12 mouse cellular contexts compared by ENCODE assay signal in genomic region chr8:90076381-90076780, GRCm38 (mm10).
DNase-seq lines count a peak whose midpoint lies in the region; ATAC-seq lines count a peak whose summit lies in the region.
"Had no signal": no experiment of that assay in that cellular context is flagged by ENCODE, and none has a peak within 500 bp of the region (broad histone marks: within the 10 kb centered on the region; RNA-seq: fewer than 3 reads in every experiment).

No protein-coding gene starts in this region.

- H3K4me2 ChIP-seq in forebrain, embryonic 15.5 days (replicated peaks), result no peak overlapping the region
- no peak overlapping the region for H3K4me2 ChIP-seq in kidney, embryonic 15.5 days
- H3K4me2 ChIP-seq: limb, embryonic 12.5 days had no signal

- H3K27ac ChIP-seq in forebrain, embryonic 15.5 days (replicated peaks), result peak overlapping the region; percentile 47
- peak overlapping the region; percentile 88 for H3K27ac ChIP-seq in midbrain, embryonic 10.5 days (replicated peaks)
- no peak overlapping the region for H3K27ac ChIP-seq in kidney, embryonic 15.5 days
- H3K27ac ChIP-seq: limb, embryonic 12.5 days had no signal

- peaks cover 18% of the 10 kb centered on the region for H3K4me1 ChIP-seq in forebrain, embryonic 15.5 days
- peaks cover 33% of the 10 kb centered on the region for H3K4me1 ChIP-seq in midbrain, embryonic 10.5 days
- peaks cover 2% of the 10 kb centered on the region; the same call in 1 of the 2 replicates for H3K4me1 ChIP-seq in kidney, embryonic 15.5 days

- H3K36me3 ChIP-seq in forebrain, embryonic 15.5 days, result no peaks in the 10 kb centered on the region
- H3K36me3 ChIP-seq in midbrain, embryonic 10.5 days, result no peaks in the 10 kb centered on the region
- H3K36me3 ChIP-seq in kidney, embryonic 15.5 days, result no peaks in the 10 kb centered on the region
- H3K36me3 ChIP-seq: limb, embryonic 12.5 days had no signal

- ATAC-seq in forebrain, embryonic 15.5 days (replicated peaks), result peak; percentile 93
- no peak for ATAC-seq in kidney, embryonic 15.5 days (replicated peaks; ENCODE audit: low FRiP score)

- H3K9ac ChIP-seq in forebrain, embryonic 15.5 days (replicated peaks), result no peak overlapping the region
- no peak overlapping the region for H3K9ac ChIP-seq in kidney, embryonic 15.5 days
- H3K9ac ChIP-seq: limb, embryonic 12.5 days had no signal

- DNase-seq in left cerebral cortex, postnatal 4 days, result peak; percentile 45
- DNase-seq in left cerebral cortex, adult 8-10 months (ENCODE audit: low spot score in 2 of 2), result no peak
- DNase-seq in midbrain, embryonic 10.5 days (ENCODE audit: low spot score), result peak; percentile 68
- peak; percentile 84 for DNase-seq in retina, embryonic 14.5 days (ENCODE audit: low spot score)
- no peak for DNase-seq in left cerebral cortex, adult 18-20 months (ENCODE audit: low spot score in 2 of 2)
- DNase-seq in gastrocnemius, postnatal 14 days, result no peak
- DNase-seq: adrenal gland, adult 2 months; cerebellum, adult 11-12 months; thymus, postnatal 14 days had no signal

- no peaks in the 10 kb centered on the region for H3K27me3 ChIP-seq in forebrain, embryonic 15.5 days
- no peaks in the 10 kb centered on the region for H3K27me3 ChIP-seq in midbrain, embryonic 10.5 days (ENCODE audit: low read depth, poor library complexity, severe bottlenecking)
- no peaks in the 10 kb centered on the region for H3K27me3 ChIP-seq in kidney, embryonic 15.5 days

- H3K9me3 ChIP-seq in forebrain, embryonic 15.5 days, result no peaks in the 10 kb centered on the region
- H3K9me3 ChIP-seq in midbrain, embryonic 10.5 days (replicated peaks), result no peaks in the 10 kb centered on the region
- no peaks in the 10 kb centered on the region for H3K9me3 ChIP-seq in kidney, embryonic 15.5 days (replicated peaks)
- H3K9me3 ChIP-seq: limb, embryonic 12.5 days had no signal

- intact Hi-C loops in left cerebral cortex, postnatal 4 days (cut with DNase I), result no loop called here
- intact Hi-C loops in gastrocnemius, postnatal 14 days (cut with DNase I; ENCODE audit: low total_unique reads), result no loop called here

- no peak overlapping the region for H3K4me3 ChIP-seq in forebrain, embryonic 15.5 days
- no peak overlapping the region for H3K4me3 ChIP-seq in midbrain, embryonic 10.5 days
- no peak overlapping the region for H3K4me3 ChIP-seq in kidney, embryonic 15.5 days (replicated peaks)
- H3K4me3 ChIP-seq: limb, embryonic 12.5 days had no signal

Comparison
In these comparisons a context has a peak if more than half of its experiments do, and no peak if none do; other contexts are left out.
1. DNase-seq: peak in left cerebral cortex, postnatal 4 days (single experiment), midbrain, embryonic 10.5 days (single experiment) and retina, embryonic 14.5 days (single experiment); none in left cerebral cortex, adult 8-10 months (0 of 2), left cerebral cortex, adult 18-20 months (0 of 2) and gastrocnemius, postnatal 14 days (single experiment).